Mouse (Mus musculus): Measurements from ENCODE around the gene Mob3b. TPM values are rescaled to one million over a fixed set of nuclear protein-coding genes. Genes with fewer than 3 reads are reported as not detected.
A peak's percentile ranks its signal among the peaks of the same experiment; 100 is the strongest.

Gene Mob3b
- polyA plus RNA-seq, 1 experiment from 2014 or later = 7.1 TPM

GRCm38 (mm10) chr4:35052174-35052942, 104.9 kb downstream of the Mob3b start:
- Histone ChIP-seq H3K9me3 (replicated peaks) (no peaks in the 10 kb centered on the region), H3K27ac (no peak overlapping the region), H3K27me3 (replicated peaks) (no peaks in the 10 kb centered on the region), H3K4me3 (no peak overlapping the region), H3K4me2 (no peak overlapping the region), H3K4me1 (peaks cover 20% of the 10 kb centered on the region; the same call in 1 of the 2 replicates), H3K9ac (no peak overlapping the region), H3K36me3 (no peaks in the 10 kb centered on the region)
- WGBS (ENCODE audit: insufficient replicate concordance) = 54% methylated on average over 6 of the region's 6 CpGs
- ATAC-seq = no peak

- no peak overlapping the region for H3K4me3 ChIP-seq
- H3K9me3 ChIP-seq (replicated peaks) = no peaks in the 10 kb centered on the region
- no peak overlapping the region for H3K27ac ChIP-seq
These were observed 106.1 kb downstream of the Mob3b start for GRCm38 (mm10) chr4:35051152-35051551.

GRCm38 (mm10) chr4:35049742-35050058, 107.6 kb downstream of the Mob3b start:
- Histone ChIP-seq H3K27ac (no peak overlapping the region), H3K4me2 (no peak overlapping the region), H3K27me3 (replicated peaks) (no peaks in the 10 kb centered on the region), H3K4me1 (peaks cover 20% of the 10 kb centered on the region; the same call in 1 of the 2 replicates), H3K9me3 (replicated peaks) (no peaks in the 10 kb centered on the region), H3K36me3 (no peaks in the 10 kb centered on the region), H3K9ac (no peak overlapping the region), H3K4me3 (no peak overlapping the region)
- ATAC-seq = no peak
- 71% methylated on average over 5 of the region's 5 CpGs for WGBS (ENCODE audit: insufficient replicate concordance)

More at GRCm38 (mm10) chr4:35051152-35051551, 106.1 kb downstream of the Mob3b start:
- ATAC-seq = no peak
- Histone ChIP-seq H3K4me2 (no peak overlapping the region), H3K9ac (no peak overlapping the region), H3K4me1 (peaks cover 20% of the 10 kb centered on the region; the same call in 1 of the 2 replicates), H3K36me3 (no peaks in the 10 kb centered on the region), H3K27me3 (replicated peaks) (no peaks in the 10 kb centered on the region)
- 56% methylated on average over 7 of the region's 7 CpGs for WGBS (ENCODE audit: insufficient replicate concordance)

- no peak overlapping the region for H3K27ac ChIP-seq
- ATAC-seq = no peak
- H3K4me2 ChIP-seq = no peak overlapping the region
- no peaks in the 10 kb centered on the region for H3K36me3 ChIP-seq
- no peaks in the 10 kb centered on the region for H3K27me3 ChIP-seq (replicated peaks)
- WGBS (ENCODE audit: insufficient replicate concordance) = 69% methylated on average over 9 of the region's 9 CpGs
- no peak overlapping the region for H3K4me3 ChIP-seq
- no peaks in the 10 kb centered on the region for H3K9me3 ChIP-seq (replicated peaks)
- no peak overlapping the region for H3K9ac ChIP-seq
- peaks cover 20% of the 10 kb centered on the region; the same call in 1 of the 2 replicates for H3K4me1 ChIP-seq
These were observed 108.1 kb downstream of the Mob3b start for GRCm38 (mm10) chr4:35049036-35049741.

GRCm38 (mm10) chr4:35040896-35041295, 116.4 kb downstream of the Mob3b start:
- no peaks in the 10 kb centered on the region for H3K9me3 ChIP-seq (replicated peaks)
- no peak for ATAC-seq
- H3K27ac ChIP-seq = no peak overlapping the region
- H3K36me3 ChIP-seq = 0 out of 2 replicates have a peak, but pooled peaks cover 3% of the 10 kb centered on the region
- no peak overlapping the region for H3K9ac ChIP-seq
- 80% methylated on average over 5 of the region's 5 CpGs for WGBS (ENCODE audit: insufficient replicate concordance)
- no peak overlapping the region for H3K4me2 ChIP-seq
- no peaks in the 10 kb centered on the region for H3K27me3 ChIP-seq (replicated peaks)
- no peak overlapping the region for H3K4me3 ChIP-seq
- no peaks in the 10 kb centered on the region for H3K4me1 ChIP-seq

GRCm38 (mm10) chr4:35040306-35040705, 117.0 kb downstream of the Mob3b start:
- Histone ChIP-seq H3K36me3 (0 out of 2 replicates have a peak, but pooled peaks cover 3% of the 10 kb centered on the region), H3K4me1 (no peaks in the 10 kb centered on the region), H3K27me3 (replicated peaks) (no peaks in the 10 kb centered on the region), H3K27ac (no peak overlapping the region), H3K4me3 (no peak overlapping the region), H3K4me2 (no peak overlapping the region), H3K9ac (no peak overlapping the region), H3K9me3 (replicated peaks) (no peaks in the 10 kb centered on the region)
- ATAC-seq = no peak
- WGBS (ENCODE audit: insufficient replicate concordance) = 68% methylated on average over 1 of the region's 1 CpGs

- Histone ChIP-seq H3K4me3 (no peak overlapping the region), H3K9me3 (replicated peaks) (no peaks in the 10 kb centered on the region), H3K4me1 (0 out of 2 replicates have a peak, but pooled peaks cover 8% of the 10 kb centered on the region), H3K27me3 (replicated peaks) (no peaks in the 10 kb centered on the region), H3K27ac (no peak overlapping the region), H3K9ac (no peak overlapping the region), H3K36me3 (0 out of 2 replicates have a peak, but pooled peaks cover 3% of the 10 kb centered on the region), H3K4me2 (no peak overlapping the region)
- 71% methylated on average over 2 of the region's 2 CpGs for WGBS (ENCODE audit: insufficient replicate concordance)
- ATAC-seq = no peak
These were observed 119.5 kb downstream of the Mob3b start for GRCm38 (mm10) chr4:35037824-35038223.

GRCm38 (mm10) chr4:35034504-35035290, 122.6 kb downstream of the Mob3b start:
- Histone ChIP-seq H3K27ac (no peak overlapping the region), H3K4me3 (no peak overlapping the region), H3K9ac (no peak overlapping the region), H3K27me3 (replicated peaks) (no peaks in the 10 kb centered on the region), H3K36me3 (0 out of 2 replicates have a peak, but pooled peaks cover 3% of the 10 kb centered on the region), H3K9me3 (replicated peaks) (no peaks in the 10 kb centered on the region), H3K4me1 (peaks cover 16% of the 10 kb centered on the region; the same call in 1 of the 2 replicates), H3K4me2 (peak overlapping the region; percentile 38)
- peak; percentile 46; the same call in 1 of the 2 replicates for ATAC-seq
- 25% methylated on average over 18 of the region's 18 CpGs for WGBS (ENCODE audit: insufficient replicate concordance)

GRCm38 (mm10) chr4:35032758-35033157, 124.5 kb downstream of the Mob3b start:
- Histone ChIP-seq H3K27ac (no peak overlapping the region), H3K9ac (no peak overlapping the region), H3K4me3 (no peak overlapping the region), H3K4me1 (peaks cover 16% of the 10 kb centered on the region; the same call in 1 of the 2 replicates), H3K9me3 (replicated peaks) (no peaks in the 10 kb centered on the region), H3K36me3 (no peaks in the 10 kb centered on the region), H3K27me3 (replicated peaks) (no peaks in the 10 kb centered on the region), H3K4me2 (no peak overlapping the region)
- WGBS (ENCODE audit: insufficient replicate concordance) = 69% methylated on average over 3 of the region's 3 CpGs
- no peak for ATAC-seq

- ATAC-seq = no peak
- no peak overlapping the region for H3K27ac ChIP-seq
- H3K36me3 ChIP-seq = no peaks in the 10 kb centered on the region
- no peak overlapping the region for H3K9ac ChIP-seq
- WGBS (ENCODE audit: insufficient replicate concordance) = 67% methylated on average over 3 of the region's 3 CpGs
- H3K9me3 ChIP-seq (replicated peaks) = no peaks in the 10 kb centered on the region
- no peak overlapping the region for H3K4me2 ChIP-seq
- peaks cover 16% of the 10 kb centered on the region; the same call in 1 of the 2 replicates for H3K4me1 ChIP-seq
- H3K4me3 ChIP-seq = no peak overlapping the region
- no peaks in the 10 kb centered on the region for H3K27me3 ChIP-seq (replicated peaks)
These were observed 125.7 kb downstream of the Mob3b start for GRCm38 (mm10) chr4:35031623-35032022.

- Histone ChIP-seq H3K4me3 (no peak overlapping the region), H3K9me3 (replicated peaks) (no peaks in the 10 kb centered on the region), H3K27me3 (replicated peaks) (no peaks in the 10 kb centered on the region), H3K36me3 (no peaks in the 10 kb centered on the region), H3K4me2 (no peak overlapping the region), H3K9ac (no peak overlapping the region), H3K27ac (no peak overlapping the region), H3K4me1 (peaks cover 16% of the 10 kb centered on the region; the same call in 1 of the 2 replicates)
- ATAC-seq = no peak
- WGBS (ENCODE audit: insufficient replicate concordance) = 74% methylated on average over 5 of the region's 5 CpGs
These were observed 126.1 kb downstream of the Mob3b start for GRCm38 (mm10) chr4:35031141-35031540.
